Mouse (Mus musculus) testis, adult 2 months (tissue): Measurements from ENCODE around the gene Baiap2l2.
A peak's percentile ranks its signal among the peaks of the same experiment; 100 is the strongest.

Experiments
- CTCF ChIP-seq: fragments of 200-500 bp; IDR thresholded peaks from 2 replicates; pipeline ENCODE4 v1.5.1; 2012; ENCODE audit warnings: low read depth, mild to moderate bottlenecking, inconsistent platforms, low read length, moderate library complexity; ENCODE audit not compliant: control insufficient read depth, insufficient read depth, insufficient replicate concordance
- POLR2A ChIP-seq: fragments of 200-500 bp; IDR thresholded peaks from 2 replicates; pipeline ENCODE4 v1.6.1; 2012; ENCODE audit warnings: low read depth, mild to moderate bottlenecking, inconsistent platforms, low read length, moderate library complexity; ENCODE audit not compliant: control insufficient read depth

DNA sequence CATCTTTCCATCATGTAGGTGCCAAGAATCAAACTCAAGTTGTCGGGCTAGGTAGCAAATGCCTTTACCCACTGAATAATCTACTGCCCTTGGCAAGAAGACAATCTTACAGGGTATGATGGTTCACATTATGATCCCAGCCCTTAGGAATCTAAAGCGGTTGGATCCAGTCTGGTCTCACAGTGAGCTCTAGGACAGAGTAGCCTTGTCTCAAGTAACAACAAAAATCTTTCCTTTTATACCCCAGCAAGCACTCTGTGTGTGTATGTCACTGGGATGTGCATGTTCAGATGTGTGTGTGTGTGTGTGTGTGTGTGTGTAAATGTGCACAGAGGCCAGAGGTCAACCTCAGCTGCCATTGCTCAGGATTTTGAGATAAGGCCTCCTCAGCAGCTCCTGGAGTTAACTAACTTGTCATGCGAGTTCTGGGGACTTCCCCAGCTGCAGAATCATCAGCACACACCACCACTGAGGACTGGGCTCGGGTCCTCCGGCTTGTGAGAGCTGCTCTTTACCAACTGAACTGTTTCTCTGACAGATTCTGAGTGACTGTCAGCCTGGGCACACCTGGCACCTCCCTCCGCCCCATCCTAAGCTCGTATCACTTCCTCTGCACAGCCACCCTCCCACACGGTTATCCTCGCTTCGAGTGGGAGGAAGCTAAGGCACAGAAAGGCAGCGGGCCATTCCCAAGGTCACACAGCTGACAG is 37.1 kb upstream of the Baiap2l2 start:
- TF ChIP-seq CTCF (no peak), POLR2A (0 out of 2 replicates have a peak, but pooled peaks have one; percentile 37)
